Mouse (Mus musculus) heart, adult 8-10 months (tissue): ENCODE measurements around the gene Mpv17l. TPM values are rescaled to one million over a fixed set of nuclear protein-coding genes. Genes with fewer than 3 reads are reported as not detected.
"Not testable (repeated sequence)": the region's sequence is repeated elsewhere in the genome, so short reads cannot be mapped to it uniquely, and the experiment has no call there.

Source experiments
- DNase-seq: peaks from one replicate; pipeline ENCODE4 v3.0.0; 2022; ENCODE audit warnings: low spot score
- total RNA-seq, 4 experiments: library from RNA; stranded (reverse); gene quantifications; 2 replicates each; pipeline ENCODE4 v1.2.4; 2022

Mpv17l gene
- 1 to 10 TPM; 1.6 to 3.6 (median 3.3) TPM for total RNA-seq

GRCm38 (mm10) chr16:13902888-13903483 lies at the start of gene Mpv17l, which contains the start of gene Pdxdc1:
Gene Mpv17l (plus strand): TSS chr16:13903161.
Gene Pdxdc1 (minus strand): TSS chr16:13903131.
- peak; percentile 97 for DNase-seq

DNA sequence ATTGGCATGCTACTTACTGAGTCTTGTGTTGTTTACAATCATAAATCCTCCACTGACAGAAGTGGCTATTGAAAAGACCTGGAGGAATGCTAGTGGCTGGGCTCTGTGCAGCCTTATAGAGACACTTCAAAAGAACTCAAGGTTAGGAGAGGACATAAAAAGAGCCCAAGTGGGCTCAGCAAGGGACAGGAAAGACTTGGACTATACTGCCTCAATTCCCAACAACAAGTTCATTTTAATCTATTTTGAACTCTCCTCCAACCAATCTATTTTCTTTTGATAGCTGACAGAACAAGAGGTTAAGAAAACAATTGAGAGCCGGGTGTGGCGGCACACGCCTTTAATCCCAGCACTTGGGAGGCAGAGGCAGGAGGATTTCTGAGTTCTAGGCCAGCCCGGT lies 49.1 kb upstream of the Mpv17l start:
- DNase-seq = no peak

DNA sequence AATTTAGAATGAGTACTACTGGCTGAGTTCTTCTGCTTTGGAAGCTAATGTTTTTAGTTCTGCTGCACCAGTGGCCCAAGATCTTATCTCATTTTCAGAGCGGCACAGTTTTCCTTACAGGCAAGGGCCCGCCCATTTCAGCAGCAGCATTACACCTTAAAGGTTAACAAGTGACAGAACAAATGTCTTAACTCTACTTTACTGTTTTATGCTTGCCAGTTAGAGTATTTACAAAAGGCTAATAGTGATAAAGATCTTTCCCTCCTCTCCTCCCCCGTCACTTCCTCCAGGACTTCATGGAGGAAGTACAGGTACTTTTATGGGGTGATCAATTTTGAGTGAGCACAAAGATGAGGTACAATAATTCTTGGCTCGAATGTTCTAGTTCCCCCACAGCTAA lies 36.9 kb upstream of the Mpv17l start:
- DNase-seq = no peak

DNA sequence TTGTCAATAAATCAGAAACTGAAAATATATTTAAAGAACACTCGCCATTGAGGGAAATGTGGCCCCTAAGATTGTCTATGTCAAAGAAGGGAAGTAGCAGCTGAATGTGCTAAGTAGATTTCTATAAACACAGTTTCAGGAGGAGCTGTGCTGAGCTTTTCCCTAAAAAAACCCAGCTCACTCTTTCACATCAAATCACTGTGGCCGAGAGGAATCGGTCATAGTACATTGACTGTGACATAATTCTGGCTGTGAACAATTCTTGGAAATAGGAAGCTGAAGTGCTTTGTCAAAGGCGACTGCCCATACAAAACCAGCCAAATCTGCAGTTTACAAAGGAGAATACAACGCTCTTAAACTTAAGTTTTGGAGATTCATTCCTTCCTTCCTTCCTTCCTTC lies 36.3 kb upstream of the Mpv17l start:
- no peak for DNase-seq

DNA sequence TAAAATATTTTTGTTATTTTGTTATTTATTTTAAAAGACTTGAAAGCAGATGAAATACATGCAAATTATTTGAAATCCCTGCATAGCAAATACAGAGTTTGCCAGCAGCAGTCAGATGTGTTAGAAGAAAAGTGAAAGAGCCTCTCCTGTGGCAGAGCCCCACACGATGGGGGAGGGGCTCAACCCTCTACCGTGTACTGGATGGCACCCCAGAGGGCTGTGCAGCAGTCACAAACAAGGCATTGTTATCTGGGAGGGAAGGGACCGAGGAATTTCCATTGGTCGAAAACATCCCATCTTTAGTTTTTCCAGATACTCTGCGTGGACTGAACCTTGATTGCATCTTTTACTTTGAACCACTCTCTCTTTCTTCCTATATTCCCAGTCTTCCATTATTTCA lies 35.6 kb upstream of the Mpv17l start:
- not testable (repeated sequence) for DNase-seq

DNA sequence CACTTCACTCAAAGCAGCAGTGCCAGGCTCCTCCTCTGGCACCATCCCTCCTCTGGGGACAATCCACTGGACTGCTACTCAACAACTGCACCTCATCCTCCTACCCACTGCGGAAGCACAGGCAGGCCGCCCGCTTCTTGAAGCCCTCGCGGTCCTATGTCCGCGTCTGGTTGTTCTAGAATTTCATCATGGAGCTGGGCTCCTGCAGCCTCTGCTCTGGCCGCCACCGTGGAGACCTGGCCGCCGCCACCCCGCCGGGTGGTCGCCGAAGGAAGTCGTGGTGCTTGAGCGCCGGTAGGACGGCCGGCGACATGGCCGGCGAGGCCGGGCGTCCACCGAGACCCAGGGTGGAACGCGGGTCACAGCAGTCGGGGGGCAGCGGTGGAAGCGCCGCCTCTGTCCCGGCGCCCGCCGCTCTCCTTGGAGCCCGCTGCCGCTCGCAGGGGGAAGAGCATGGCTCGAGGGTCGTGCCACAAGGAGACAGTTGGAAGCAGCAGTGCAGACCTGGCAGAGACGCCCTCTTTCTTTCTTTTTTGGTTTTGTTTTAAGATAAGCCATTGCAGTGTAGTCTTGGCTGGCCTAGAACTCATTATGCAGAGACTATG lies 34.9 kb upstream of the Mpv17l start:
- no peak for DNase-seq

DNA sequence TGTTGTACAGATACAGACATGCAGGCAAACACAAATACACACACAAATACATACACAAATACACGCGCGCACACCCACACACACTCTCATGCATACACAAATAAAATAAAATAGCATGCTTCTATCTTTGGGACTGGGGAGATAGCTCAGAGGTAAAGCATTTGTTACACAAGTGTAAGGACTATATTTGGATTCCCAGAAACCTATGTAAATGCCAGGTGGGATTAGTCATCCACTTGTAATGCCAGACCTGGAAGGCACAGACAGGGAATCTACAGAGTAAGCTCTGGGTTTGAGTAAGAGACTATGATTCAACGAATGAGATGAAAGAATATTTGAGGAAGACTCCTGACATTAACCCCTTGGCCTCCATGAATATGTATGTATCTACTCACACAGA lies 27.5 kb upstream of the Mpv17l start:
- DNase-seq = no peak

GRCm38 (mm10) chr16:13883094-13883774 lies 19.7 kb upstream of the Mpv17l start:
- DNase-seq = no peak

GRCm38 (mm10) chr16:13890449-13890848 lies 12.5 kb upstream of the Mpv17l start:
- no peak for DNase-seq

DNA sequence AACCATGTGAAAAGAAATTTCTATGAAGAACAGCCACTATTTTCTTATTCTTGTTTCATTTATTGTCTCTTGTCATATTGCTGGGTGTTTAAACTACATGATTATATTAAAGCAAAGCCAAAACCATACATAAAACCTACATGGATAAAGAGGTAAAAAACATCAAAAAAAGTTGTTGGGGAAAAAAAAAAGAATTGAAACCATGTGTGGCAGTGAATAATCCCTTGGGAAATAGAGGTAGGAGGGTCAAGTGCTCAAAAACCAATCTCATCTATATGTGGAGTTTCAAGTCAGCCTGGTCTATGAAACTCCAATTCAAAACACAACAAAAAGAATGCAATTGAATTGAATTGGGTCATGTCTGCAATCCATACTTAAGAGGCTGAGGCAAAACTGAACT lies 10.1 kb upstream of the Mpv17l start:
- no peak for DNase-seq

- DNase-seq = no peak
Observed at GRCm38 (mm10) chr16:13894097-13894496, 8.9 kb upstream of the Mpv17l start.

- no peak for DNase-seq
Observed at GRCm38 (mm10) chr16:13895740-13896139, 7.2 kb upstream of the Mpv17l start.

- DNase-seq = no peak
Observed at GRCm38 (mm10) chr16:13896357-13896756, 6.6 kb upstream of the Mpv17l start.

DNA sequence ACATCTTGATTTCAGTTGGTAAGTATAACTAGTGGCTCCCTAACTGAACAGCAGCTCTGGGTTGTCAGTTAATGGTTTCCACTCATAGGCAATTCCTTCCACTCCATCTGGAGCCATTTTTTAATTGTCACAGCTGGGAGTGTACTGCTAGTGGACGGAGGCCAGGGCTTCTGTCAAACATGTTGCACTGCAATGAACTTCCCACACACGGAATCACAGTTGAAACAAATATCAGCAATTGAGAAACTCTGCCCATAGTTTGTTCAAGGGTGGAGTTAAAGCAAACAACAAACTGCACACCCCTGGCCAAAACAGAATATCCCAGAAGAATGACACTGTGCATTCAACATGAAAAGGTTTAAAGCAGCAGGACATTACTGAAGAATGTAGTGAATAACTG lies 4.0 kb upstream of the Mpv17l start:
- no peak for DNase-seq

- DNase-seq = peak; percentile 25
Observed at GRCm38 (mm10) chr16:13902397-13902831, 547 bp upstream of the Mpv17l start.

DNA sequence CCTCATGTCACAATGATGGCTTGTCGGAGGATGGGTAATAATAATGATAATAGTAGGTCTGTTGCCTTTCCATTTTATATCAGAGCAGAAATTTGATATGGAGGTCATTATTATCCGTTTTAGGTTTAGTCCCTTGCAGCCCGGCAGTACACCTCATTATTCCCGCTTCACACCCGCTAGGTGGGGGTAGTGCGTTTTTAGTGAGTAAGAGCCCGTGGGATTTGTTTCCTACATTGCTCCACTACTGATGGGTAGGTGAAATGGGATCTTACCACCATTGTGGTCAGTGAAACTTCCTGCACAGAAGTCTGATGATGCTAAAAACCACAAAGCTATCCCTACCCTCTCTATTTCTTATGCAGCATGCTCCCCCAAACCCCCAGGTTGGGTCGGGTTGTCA lies 527 bp downstream of the Mpv17l start:
- no peak for DNase-seq

- no peak for DNase-seq
Observed at GRCm38 (mm10) chr16:13907297-13907696, 4.3 kb downstream of the Mpv17l start.

DNA sequence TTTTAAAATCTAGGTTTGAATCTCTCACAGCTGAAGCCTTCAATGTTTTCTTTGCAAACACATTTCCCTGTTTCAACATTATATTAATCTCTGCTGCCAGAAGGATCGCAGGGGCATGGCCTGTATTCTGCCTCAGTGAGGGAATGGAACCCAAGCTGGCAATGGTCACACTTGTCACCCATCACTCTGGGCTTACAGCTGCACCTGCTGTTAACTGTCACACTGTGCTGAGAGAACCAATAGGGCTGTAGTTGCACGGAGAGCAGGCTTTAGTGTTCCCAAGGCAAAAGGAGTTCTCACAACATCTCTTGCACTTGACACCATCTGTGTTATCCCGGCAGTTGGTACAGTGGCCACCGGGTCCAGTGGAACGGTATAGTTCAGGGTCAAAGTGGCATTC lies 17.1 kb downstream of the Mpv17l start:
- DNase-seq = no peak

- DNase-seq = no peak
Observed at GRCm38 (mm10) chr16:13921063-13921462, 18.1 kb downstream of the Mpv17l start.

- no peak for DNase-seq
Observed at GRCm38 (mm10) chr16:13921781-13922180, 18.8 kb downstream of the Mpv17l start.

- DNase-seq = not testable (repeated sequence)
Observed at GRCm38 (mm10) chr16:13922499-13922898, 19.5 kb downstream of the Mpv17l start.

DNA sequence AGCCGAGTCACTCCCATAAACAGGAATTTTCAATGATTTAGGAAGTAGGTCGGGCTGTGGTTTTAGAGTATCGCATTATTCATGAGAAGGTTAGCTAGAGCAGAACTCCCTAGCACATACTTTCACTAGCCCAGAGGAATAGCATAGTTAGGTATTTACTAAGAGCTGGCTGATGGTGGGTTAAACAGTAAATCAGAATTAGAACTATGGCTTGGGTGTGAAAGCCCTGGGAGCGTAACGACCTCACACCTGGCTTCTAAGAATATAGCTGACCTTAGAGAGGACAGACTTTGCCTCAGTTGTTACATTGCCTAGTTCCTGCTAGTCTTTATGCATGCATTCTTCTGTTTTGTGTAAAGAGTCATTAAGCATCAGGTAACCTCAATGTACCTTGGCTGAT lies 20.0 kb downstream of the Mpv17l start:
- not testable (repeated sequence) for DNase-seq

- no peak for DNase-seq
Observed at GRCm38 (mm10) chr16:13927456-13928075, 24.6 kb downstream of the Mpv17l start.
